Mouse (Mus musculus) cerebellum, adult 8-10 months (tissue): ENCODE measurements at regions not wholly inside any gene's neighbourhood (a gene's known extent, or its start where the extent isn't known, plus 50 kb on each side); places are given as distances from the start of the nearest gene placed in this dataset.

Experiments used
- DNase-seq: peaks from one replicate; pipeline ENCODE4 v3.0.0; 2022

GRCm38 (mm10) chr6:100380536-100380935, 93.3 kb upstream of the Rybp start:
- no peak for DNase-seq

GRCm38 (mm10) chr6:100379792-100380191, 92.5 kb upstream of the Rybp start:
- no peak for DNase-seq

GRCm38 (mm10) chr6:100378533-100378874, 91.2 kb upstream of the Rybp start:
- no peak for DNase-seq

GRCm38 (mm10) chr6:100377828-100378532, 90.7 kb upstream of the Rybp start:
- DNase-seq, result no peak

GRCm38 (mm10) chr6:100376656-100377055, 89.4 kb upstream of the Rybp start:
- DNase-seq, result no peak

- no peak for DNase-seq
Measured at GRCm38 (mm10) chr6:100370828-100371227, 83.5 kb upstream of the Rybp start.

- no peak for DNase-seq
Measured at GRCm38 (mm10) chr6:100370358-100370757, 83.1 kb upstream of the Rybp start.

GRCm38 (mm10) chr6:100366231-100366630, 78.9 kb upstream of the Rybp start:
- DNase-seq, result no peak

- no peak for DNase-seq
Measured at GRCm38 (mm10) chr6:100365791-100366190, 78.5 kb upstream of the Rybp start.

GRCm38 (mm10) chr6:100363683-100364082, 76.4 kb upstream of the Rybp start:
- no peak for DNase-seq

- no peak for DNase-seq
Measured at GRCm38 (mm10) chr6:100356617-100357399, 69.5 kb upstream of the Rybp start.

GRCm38 (mm10) chr6:100355858-100356257, 68.6 kb upstream of the Rybp start:
- DNase-seq, result no peak

- no peak for DNase-seq
Measured at GRCm38 (mm10) chr6:100347481-100347880, 60.2 kb upstream of the Rybp start.

GRCm38 (mm10) chr6:100345073-100345472, 57.8 kb upstream of the Rybp start:
- no peak for DNase-seq

GRCm38 (mm10) chr6:100341305-100342290, 54.3 kb upstream of the Rybp start:
- DNase-seq, result no peak

GRCm38 (mm10) chr6:100338291-100338690, 51.0 kb upstream of the Rybp start:
- no peak for DNase-seq
